Mouse (Mus musculus) embryonic fibroblast, embryonic 13.5 days (primary cell): Measurements from ENCODE around the gene Tex264.

Source experiments
- CTCF ChIP-seq: IDR thresholded peaks from 2 replicates; pipeline ENCODE4 v1.5.1; 2011; ENCODE audit warnings: mild to moderate bottlenecking, control low read depth, low read length, moderate library complexity, borderline replicate concordance; ENCODE audit not compliant: insufficient read depth
- POLR2A ChIP-seq: IDR thresholded peaks from 2 replicates; pipeline ENCODE4 v1.6.1; 2011; ENCODE audit warnings: low read depth, mild to moderate bottlenecking, control low read depth, low read length, moderate library complexity

GRCm38 (mm10) chr9:106657592-106657991 lies 28.1 kb downstream of the Tex264 start:
- TF ChIP-seq POLR2A (no peak), CTCF (no peak)
